Mouse (Mus musculus): ENCODE measurements at regions not wholly inside any gene's neighbourhood (a gene's known extent, or its start where the extent isn't known, plus 50 kb on each side); places are given as distances from the start of the nearest gene placed in this dataset.

- WGBS, result 90% methylated on average over 8 of the region's 8 CpGs
- Histone ChIP-seq H3K27ac (no peak overlapping the region), H3K4me3 (no peak overlapping the region), H3K9me3 (no peaks in the 10 kb centered on the region), H3K4me1 (peaks cover 60% of the 10 kb centered on the region), H3K27me3 (ENCODE audit: poor library complexity, severe bottlenecking) (peaks cover 10% of the 10 kb centered on the region; the same call in 1 of the 2 replicates), H3K36me3 (replicated peaks) (no peaks in the 10 kb centered on the region)
- no peak for DNase-seq (ENCODE audit: extremely low spot score, low spot score)
Observed at GRCm38 (mm10) chr12:112341726-112342469, 147.3 kb upstream of the A530016L24Rik start.

- Histone ChIP-seq H3K4me1 (peaks cover 48% of the 10 kb centered on the region), H3K27ac (no peak overlapping the region), H3K36me3 (replicated peaks) (no peaks in the 10 kb centered on the region), H3K9me3 (no peaks in the 10 kb centered on the region), H3K27me3 (ENCODE audit: poor library complexity, severe bottlenecking) (peaks cover 7% of the 10 kb centered on the region; the same call in 1 of the 2 replicates), H3K4me3 (no peak overlapping the region)
- DNase-seq (ENCODE audit: extremely low spot score, low spot score), result no peak
- WGBS, result 88% methylated on average over 3 of the region's 3 CpGs
Observed at GRCm38 (mm10) chr12:112343064-112343463, 146.2 kb upstream of the A530016L24Rik start.

- Histone ChIP-seq H3K4me3 (no peak overlapping the region), H3K9me3 (0 out of 2 replicates have a peak, but pooled peaks cover 4% of the 10 kb centered on the region), H3K27me3 (ENCODE audit: poor library complexity, severe bottlenecking) (peaks cover 7% of the 10 kb centered on the region; the same call in 1 of the 2 replicates), H3K36me3 (replicated peaks) (no peaks in the 10 kb centered on the region), H3K4me1 (peaks cover 37% of the 10 kb centered on the region), H3K27ac (0 out of 2 replicates have a peak overlapping the region, but pooled peaks have one; percentile 16)
- 84% methylated on average over 10 of the region's 10 CpGs for WGBS
- no peak for DNase-seq (ENCODE audit: extremely low spot score, low spot score)
Observed at GRCm38 (mm10) chr12:112344285-112344684, 145.0 kb upstream of the A530016L24Rik start.

- WGBS, result 81% methylated on average over 5 of the region's 5 CpGs
- 0 out of 2 replicates have a peak, but pooled peaks cover 4% of the 10 kb centered on the region for H3K9me3 ChIP-seq
- peaks cover 41% of the 10 kb centered on the region for H3K4me1 ChIP-seq
- H3K27me3 ChIP-seq (ENCODE audit: poor library complexity, severe bottlenecking), result peaks cover 12% of the 10 kb centered on the region
- H3K36me3 ChIP-seq (replicated peaks), result no peaks in the 10 kb centered on the region
- DNase-seq (ENCODE audit: extremely low spot score, low spot score), result no peak
- no peak overlapping the region for H3K4me3 ChIP-seq
- 0 out of 2 replicates have a peak overlapping the region, but pooled peaks have one; percentile 16 for H3K27ac ChIP-seq
Observed at GRCm38 (mm10) chr12:112345797-112346196, 143.5 kb upstream of the A530016L24Rik start.

GRCm38 (mm10) chr12:112348116-112348515 lies 141.1 kb upstream of the A530016L24Rik start:
- no peak for DNase-seq (ENCODE audit: extremely low spot score, low spot score)
- H3K4me3 ChIP-seq, result no peak overlapping the region
- 97% methylated on average over 9 of the region's 9 CpGs for WGBS
- H3K27ac ChIP-seq, result no peak overlapping the region
- 0 out of 2 replicates have a peak, but pooled peaks cover 4% of the 10 kb centered on the region for H3K9me3 ChIP-seq
- H3K36me3 ChIP-seq (replicated peaks), result no peaks in the 10 kb centered on the region
- H3K4me1 ChIP-seq, result peaks cover 39% of the 10 kb centered on the region
- peaks cover 9% of the 10 kb centered on the region for H3K27me3 ChIP-seq (ENCODE audit: poor library complexity, severe bottlenecking)

GRCm38 (mm10) chr12:112349676-112350318 lies 139.5 kb upstream of the A530016L24Rik start:
- H3K27ac ChIP-seq, result peak overlapping the region; percentile 60
- no peak overlapping the region for H3K4me3 ChIP-seq

GRCm38 (mm10) chr12:112350733-112351132 lies 138.5 kb upstream of the A530016L24Rik start:
- no peak for DNase-seq (ENCODE audit: extremely low spot score, low spot score)
- no peaks in the 10 kb centered on the region for H3K36me3 ChIP-seq (replicated peaks)
- 0 out of 2 replicates have a peak, but pooled peaks cover 4% of the 10 kb centered on the region for H3K9me3 ChIP-seq
- WGBS, result 46% methylated on average over 9 of the region's 9 CpGs
- no peak overlapping the region for H3K4me3 ChIP-seq
- H3K27ac ChIP-seq, result peak overlapping the region; percentile 51; the same call in 1 of the 2 replicates
- peaks cover 9% of the 10 kb centered on the region for H3K27me3 ChIP-seq (ENCODE audit: poor library complexity, severe bottlenecking)
- peaks cover 18% of the 10 kb centered on the region for H3K4me1 ChIP-seq

More at GRCm38 (mm10) chr12:112349676-112350318, 139.5 kb upstream of the A530016L24Rik start:
- 82% methylated on average over 17 of the region's 17 CpGs for WGBS
- H3K27me3 ChIP-seq (ENCODE audit: poor library complexity, severe bottlenecking), result peaks cover 9% of the 10 kb centered on the region
- H3K36me3 ChIP-seq (replicated peaks), result no peaks in the 10 kb centered on the region
- peaks cover 26% of the 10 kb centered on the region for H3K4me1 ChIP-seq
- H3K9me3 ChIP-seq, result 0 out of 2 replicates have a peak, but pooled peaks cover 4% of the 10 kb centered on the region
- no peak for DNase-seq (ENCODE audit: extremely low spot score, low spot score)

- 86% methylated on average over 3 of the region's 3 CpGs for WGBS
Observed at GRCm38 (mm10) chr12:112363349-112363748, 125.9 kb upstream of the A530016L24Rik start.

GRCm38 (mm10) chr12:112367221-112367620 lies 122.0 kb upstream of the A530016L24Rik start:
- WGBS, result 83% methylated on average over 4 of the region's 4 CpGs
- Histone ChIP-seq H3K36me3 (replicated peaks) (no peaks in the 10 kb centered on the region), H3K4me3 (no peak overlapping the region), H3K4me1 (peaks cover 28% of the 10 kb centered on the region), H3K9me3 (peaks cover 16% of the 10 kb centered on the region), H3K27ac (no peak overlapping the region), H3K27me3 (ENCODE audit: poor library complexity, severe bottlenecking) (peaks cover 11% of the 10 kb centered on the region)
- no peak for DNase-seq (ENCODE audit: extremely low spot score, low spot score)

More at GRCm38 (mm10) chr12:112363349-112363748, 125.9 kb upstream of the A530016L24Rik start:
- Histone ChIP-seq H3K27me3 (ENCODE audit: poor library complexity, severe bottlenecking) (no peaks in the 10 kb centered on the region), H3K4me1 (no peaks in the 10 kb centered on the region), H3K27ac (no peak overlapping the region), H3K9me3 (peaks cover 16% of the 10 kb centered on the region), H3K36me3 (replicated peaks) (no peaks in the 10 kb centered on the region), H3K4me3 (no peak overlapping the region)
- no peak for DNase-seq (ENCODE audit: extremely low spot score, low spot score)

- no peak overlapping the region for H3K4me3 ChIP-seq
- WGBS, result 88% methylated on average over 6 of the region's 6 CpGs
- DNase-seq (ENCODE audit: extremely low spot score, low spot score), result no peak
Observed at GRCm38 (mm10) chr12:112368112-112368511, 121.1 kb upstream of the A530016L24Rik start.

GRCm38 (mm10) chr12:112369581-112370371 lies 119.5 kb upstream of the A530016L24Rik start:
- Histone ChIP-seq H3K4me3 (no peak overlapping the region), H3K27me3 (ENCODE audit: poor library complexity, severe bottlenecking) (peaks cover 11% of the 10 kb centered on the region), H3K27ac (peak overlapping the region; percentile 54), H3K36me3 (replicated peaks) (no peaks in the 10 kb centered on the region), H3K4me1 (peaks cover 36% of the 10 kb centered on the region), H3K9me3 (peaks cover 10% of the 10 kb centered on the region)
- DNase-seq (ENCODE audit: extremely low spot score, low spot score), result no peak
- WGBS, result 73% methylated on average over 15 of the region's 15 CpGs

More at GRCm38 (mm10) chr12:112368112-112368511, 121.1 kb upstream of the A530016L24Rik start:
- no peak overlapping the region for H3K27ac ChIP-seq
- peaks cover 11% of the 10 kb centered on the region for H3K27me3 ChIP-seq (ENCODE audit: poor library complexity, severe bottlenecking)
- peaks cover 36% of the 10 kb centered on the region for H3K4me1 ChIP-seq
- H3K36me3 ChIP-seq (replicated peaks), result no peaks in the 10 kb centered on the region
- peaks cover 16% of the 10 kb centered on the region for H3K9me3 ChIP-seq

Measured in forebrain, embryonic 10.5 days (tissue).